Mouse (Mus musculus) cerebellum, adult 18-20 months (tissue): ENCODE data around the gene Il25.
"Not testable (repeated sequence)": the region's sequence is repeated elsewhere in the genome, so short reads cannot be mapped to it uniquely, and the experiment has no call there.

Experiments
- DNase-seq, 2 experiments: peaks; one replicate each; pipeline ENCODE4 v3.0.0; 2021

Gene Il25

DNA sequence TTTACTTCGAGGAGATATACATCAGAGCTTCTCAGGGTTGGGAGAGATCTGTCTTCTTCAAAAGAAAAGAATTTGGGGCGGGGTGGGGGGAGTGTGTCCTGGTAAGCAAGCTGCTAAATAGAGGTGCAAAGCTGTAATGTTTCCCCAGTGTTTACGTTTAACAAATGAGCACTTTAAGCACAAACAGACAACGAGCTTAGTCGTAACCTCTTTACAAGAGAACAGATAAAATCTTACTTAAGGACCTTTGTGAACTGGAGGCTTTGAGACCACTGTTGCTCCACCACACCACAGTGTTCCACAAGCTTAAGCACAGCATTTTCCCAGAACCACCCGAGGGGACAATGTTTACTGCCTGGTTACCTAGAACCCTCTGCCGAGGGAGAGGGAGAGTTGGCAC, 5.2 kb upstream of the Il25 start:
- no peak for DNase-seq

DNA sequence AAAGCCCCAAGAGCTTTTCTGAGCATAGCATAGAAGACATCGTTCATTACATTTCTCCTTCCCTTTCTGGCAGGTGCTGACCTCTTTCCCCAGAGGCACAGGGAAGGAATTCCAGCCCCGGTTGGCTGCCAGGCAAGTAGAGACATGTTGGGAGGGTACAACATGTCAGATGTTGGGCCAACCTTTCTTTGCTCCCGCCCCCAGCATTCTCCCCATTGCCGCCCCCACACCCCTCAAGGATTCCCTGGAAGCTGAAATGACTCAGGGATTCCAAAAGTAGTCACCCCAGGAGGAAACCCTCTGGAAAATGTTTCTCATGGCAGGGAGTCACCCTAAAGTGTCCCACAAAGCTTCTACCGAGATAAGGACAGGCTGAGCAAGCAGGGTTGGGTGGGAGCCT, 2.7 kb upstream of the Il25 start:
- no peak for DNase-seq

GRCm38 (mm10) chr14:54930431-54930830, 2.1 kb upstream of the Il25 start:
- DNase-seq: no peak

DNA sequence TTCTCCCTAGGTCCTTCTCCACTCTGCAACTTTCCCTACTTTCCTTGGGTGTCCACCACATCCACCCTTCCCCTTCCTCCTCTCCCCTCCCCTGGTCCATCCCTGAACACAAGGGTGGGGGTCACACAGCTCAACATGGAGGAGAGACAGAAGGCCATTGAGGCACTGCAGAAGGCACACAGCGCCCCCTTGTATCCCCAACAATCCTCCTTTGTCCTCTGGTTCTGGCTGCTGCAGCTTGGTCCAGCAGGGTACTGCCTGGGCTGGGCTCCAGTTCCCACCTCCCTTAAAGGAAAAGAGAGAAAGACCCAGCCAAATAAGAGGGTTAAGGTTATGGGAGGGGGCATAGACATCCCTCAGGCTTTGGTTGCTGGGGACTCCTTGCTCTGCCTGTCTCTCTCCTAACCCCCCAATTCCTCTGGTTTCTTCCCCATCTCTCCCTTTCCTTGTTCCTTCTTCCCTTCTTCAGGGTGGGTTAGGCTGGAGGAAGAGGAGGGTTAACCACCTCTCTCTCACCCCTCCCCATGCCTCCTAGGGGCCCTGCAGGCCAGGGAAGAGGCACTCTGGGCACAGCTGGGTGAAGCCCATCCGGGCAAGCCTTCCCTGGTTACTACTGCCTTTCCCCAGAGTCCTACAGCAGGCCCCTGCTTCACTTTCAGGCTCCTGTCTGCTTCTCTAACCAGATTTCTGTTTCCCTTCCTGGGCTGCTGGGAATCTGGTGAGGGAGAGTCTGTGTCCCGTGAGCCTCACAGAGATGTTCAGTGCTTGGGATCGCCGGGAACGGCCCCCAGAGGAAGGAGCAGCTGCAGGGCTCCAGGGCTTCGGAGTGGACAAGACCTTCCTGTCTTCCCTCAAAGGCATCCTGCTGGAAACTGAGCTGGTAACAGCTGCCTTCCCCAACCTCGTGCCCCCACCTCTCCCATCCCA, 3.7 kb downstream of the Il25 start, which contains the start of gene Cmtm5:
Gene Cmtm5 (plus strand): TSS at position 358 of the 927 bp plus-strand sequence.
- peak; percentile 30 to 51 for DNase-seq

DNA sequence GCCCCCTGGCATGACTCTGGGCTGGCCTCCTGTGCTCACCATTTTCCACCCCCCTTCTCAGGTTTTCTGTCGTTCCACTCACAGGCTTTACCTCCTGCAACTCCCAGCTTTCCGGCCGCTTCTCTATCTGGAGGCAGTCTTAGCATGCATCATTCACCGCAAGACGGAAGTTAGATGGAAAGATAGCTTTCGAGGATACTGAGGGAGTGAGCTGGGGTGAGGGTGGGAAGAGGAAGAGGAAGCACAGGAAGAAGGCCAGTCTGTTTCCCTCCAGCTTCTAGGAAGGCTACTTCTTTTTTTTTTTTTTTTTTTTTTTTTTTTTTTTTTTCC, 4.3 kb downstream of the Il25 start:
- DNase-seq: no peak

DNA sequence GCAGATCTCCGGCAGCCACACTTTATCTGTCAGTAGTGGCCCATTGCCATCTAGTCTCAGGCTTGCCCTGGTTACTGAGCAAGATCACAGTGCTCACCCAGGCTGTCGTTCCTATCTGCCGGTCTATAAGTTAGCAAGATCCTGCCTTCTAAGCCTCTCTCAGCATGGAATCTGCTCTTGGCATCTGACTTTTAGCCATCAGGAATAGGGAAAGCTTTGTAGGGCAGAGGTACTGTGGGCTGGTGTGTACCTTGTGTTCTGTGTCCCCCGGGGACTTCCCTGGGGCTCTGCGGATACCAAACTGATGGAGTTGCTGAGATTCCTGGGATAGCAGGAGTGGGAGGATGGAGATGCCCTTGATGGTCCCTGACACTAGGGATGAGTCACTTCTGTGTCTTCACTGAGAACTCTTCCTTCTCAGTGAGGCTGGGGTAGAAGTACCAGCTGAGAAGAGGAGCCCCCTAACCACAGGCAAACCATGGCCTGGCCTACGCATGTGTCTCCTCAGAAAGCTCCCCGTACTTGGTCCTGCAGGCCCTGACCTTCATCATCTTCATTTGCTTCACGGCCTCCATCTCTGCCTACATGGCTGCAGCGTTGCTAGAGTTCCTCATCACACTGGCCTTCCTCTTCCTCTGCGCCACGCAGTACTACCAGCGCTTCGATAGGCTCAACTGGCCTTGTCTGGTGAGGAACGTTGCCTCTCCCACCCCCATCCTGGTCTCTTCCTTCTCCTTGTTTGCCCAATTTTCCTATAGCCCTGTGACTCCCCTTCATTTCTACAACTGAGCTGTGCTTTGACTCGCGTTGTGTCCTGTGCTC, 5.1 kb downstream of the Il25 start:
- no peak for DNase-seq

GRCm38 (mm10) chr14:54938431-54939219, 6.1 kb downstream of the Il25 start:
- DNase-seq: no peak

GRCm38 (mm10) chr14:54939434-54940175, 7.1 kb downstream of the Il25 start:
- peak; percentile 61 to 63 for DNase-seq

DNA sequence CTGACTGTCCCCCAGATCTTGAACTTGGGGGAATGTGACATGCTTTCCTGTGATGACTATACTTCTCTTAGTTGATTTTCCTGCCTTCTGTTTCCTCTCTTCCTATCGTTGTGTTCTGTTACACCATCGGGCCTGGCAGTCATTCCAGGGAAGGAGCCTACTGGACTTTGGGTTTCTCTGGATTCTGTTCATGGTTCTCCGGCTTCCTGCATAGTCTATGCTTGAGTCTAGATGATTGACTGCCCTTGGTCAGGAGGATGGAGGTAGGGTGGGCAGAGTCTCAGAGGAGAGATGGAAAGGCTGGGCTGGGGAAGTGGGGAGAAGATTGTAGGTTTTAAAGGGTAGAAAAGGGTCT, 7.7 kb downstream of the Il25 start:
- no peak for DNase-seq

DNA sequence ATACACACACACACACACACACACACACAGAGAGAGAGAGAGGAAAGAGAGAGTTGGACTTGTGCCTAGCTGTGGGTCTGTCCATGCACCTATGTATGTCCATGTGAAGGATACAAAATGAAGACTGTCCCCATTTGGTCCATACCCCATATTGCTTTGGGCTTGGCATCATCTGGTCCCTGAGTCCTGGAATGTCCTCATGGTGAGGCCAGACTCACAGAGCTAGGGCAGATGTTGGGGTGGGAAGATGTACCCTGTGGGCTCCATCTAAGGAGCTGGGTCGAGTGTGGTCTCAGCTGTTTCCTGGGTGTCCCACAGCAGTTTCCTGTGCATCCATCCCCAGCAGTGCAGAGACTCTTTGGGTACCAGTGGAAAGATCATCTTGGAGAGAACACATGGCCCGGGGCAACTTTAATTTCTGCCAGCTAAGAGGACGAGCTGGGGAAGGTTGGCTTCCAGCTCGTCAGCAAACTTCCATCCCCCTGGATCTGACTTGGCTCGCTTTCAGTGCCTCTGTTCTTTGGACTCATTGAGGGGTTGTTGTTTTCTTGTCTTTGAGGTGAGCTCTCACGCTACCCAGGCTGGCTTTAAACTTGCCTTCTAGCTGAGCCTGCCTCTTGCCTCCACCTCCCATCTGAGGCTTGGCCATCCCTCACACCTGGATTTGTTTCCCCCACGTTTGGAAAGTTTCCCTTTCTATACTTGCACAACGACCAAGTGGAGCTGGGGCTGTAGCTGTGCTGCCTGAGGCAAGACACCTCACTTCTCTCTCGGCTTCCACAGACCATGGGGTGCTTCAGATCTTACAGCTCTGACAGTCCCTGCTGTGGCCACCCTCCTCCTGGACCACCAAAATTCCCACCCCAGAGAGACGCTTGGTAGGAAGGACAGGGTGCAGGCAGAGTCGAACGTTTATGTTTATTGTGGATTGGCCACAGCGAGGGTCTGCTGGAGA, 8.8 kb downstream of the Il25 start:
- no peak for DNase-seq

DNA sequence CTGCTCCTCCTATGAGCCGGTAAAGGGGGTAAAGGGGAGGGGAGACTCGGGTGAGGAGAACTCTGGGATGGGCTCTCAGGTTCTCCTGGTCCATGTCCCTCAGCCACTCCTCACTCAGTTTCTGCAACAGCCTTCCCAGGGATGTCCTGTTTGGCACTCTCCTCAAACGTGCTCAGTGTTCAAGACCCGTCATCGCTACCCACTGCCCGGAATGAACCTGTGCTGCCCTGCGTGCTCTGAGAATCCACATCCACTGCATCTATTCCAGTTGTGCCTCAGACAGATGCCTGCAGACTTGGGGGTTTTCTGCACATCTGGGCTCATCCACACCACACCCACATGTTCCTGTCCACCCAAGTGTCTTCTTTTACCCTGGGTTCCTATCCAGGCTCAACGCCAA, 10.0 kb downstream of the Il25 start:
- no peak for DNase-seq

GRCm38 (mm10) chr14:54943971-54944370, 11.5 kb downstream of the Il25 start:
- no peak for DNase-seq

DNA sequence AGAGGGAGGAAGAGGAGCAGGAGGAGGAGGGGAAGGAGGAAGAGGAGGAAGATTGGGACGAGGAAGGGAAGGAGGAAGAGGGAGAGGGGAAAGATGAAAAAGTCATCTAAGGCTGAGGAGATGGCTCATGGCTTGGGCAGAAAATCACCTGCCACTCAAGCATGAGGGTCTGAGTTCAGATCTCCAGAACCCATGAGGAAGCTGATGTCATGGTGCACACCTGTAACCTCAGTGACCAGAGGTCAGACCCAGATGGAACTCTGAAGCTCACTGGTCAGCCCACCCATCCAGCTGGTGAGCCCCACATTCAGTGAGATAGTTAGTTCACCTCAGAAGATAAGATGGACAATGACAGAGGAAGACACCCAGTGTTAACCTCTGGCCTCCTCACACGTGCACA, 12.4 kb downstream of the Il25 start:
- DNase-seq: no peak

- DNase-seq: no peak
Measured at GRCm38 (mm10) chr14:54945975-54946704, 13.6 kb downstream of the Il25 start.

DNA sequence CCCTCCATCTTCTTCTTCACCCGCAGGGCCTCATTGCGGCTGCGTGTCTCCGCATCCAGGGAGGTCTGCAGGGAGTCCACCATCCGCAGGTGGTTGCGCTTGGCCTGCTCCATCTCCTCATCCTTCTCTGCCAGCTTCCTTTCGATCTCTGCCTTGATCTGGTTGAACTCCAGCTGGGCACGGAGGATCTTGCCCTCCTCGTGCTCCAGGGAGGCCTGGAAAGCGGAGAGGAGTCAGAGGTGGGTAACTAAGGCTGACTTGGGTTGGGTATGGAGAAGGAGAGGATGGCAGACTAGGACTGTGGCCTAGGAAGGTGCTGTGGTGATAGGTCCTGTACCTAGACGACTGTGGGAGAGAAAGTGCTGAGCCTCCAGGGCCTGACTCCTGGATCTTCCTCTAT, 14.5 kb downstream of the Il25 start:
- DNase-seq: not testable (repeated sequence)

DNA sequence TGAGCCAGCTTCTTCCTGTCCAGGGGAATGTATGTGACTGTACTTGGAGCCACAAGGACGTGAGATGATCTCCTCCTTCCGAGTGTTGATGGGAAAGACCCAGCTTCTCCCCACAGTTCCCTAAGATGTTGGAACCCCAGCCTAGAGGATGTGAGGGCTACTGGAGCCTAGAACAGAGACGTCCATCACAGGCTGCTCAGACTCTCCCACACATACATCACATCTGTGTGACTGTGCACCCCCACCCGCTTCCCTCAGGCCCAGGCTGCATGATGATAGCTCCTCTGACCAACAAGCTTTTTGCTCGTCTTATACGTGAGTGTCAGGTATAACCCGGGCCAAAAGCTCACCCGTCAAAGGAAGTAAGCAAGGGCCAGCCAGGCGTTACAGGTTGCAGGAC, 16.3 kb downstream of the Il25 start:
- no peak for DNase-seq

DNA sequence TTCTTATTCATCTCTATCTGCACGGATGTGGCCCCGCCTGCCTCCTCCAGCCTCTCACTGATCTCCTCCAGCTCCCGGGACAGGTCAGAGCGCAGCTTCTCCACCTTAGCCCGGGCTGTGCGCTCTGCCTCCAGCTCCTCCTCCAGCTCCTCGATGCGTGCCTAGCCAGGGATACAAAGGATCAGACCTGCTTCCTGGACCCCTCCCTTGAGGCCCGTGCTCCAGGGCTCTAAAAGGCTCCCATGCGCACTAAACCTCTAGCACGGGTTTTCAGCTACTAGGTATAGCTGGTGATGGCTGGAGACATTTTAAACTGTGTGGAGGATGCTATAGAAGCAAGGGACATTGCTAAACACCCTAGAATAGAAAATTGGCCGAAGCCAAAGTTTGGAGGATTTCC, 18.0 kb downstream of the Il25 start:
- no peak for DNase-seq

GRCm38 (mm10) chr14:54951587-54951986, 19.1 kb downstream of the Il25 start:
- no peak for DNase-seq

GRCm38 (mm10) chr14:54953664-54954206, 21.2 kb downstream of the Il25 start:
- DNase-seq: no peak

GRCm38 (mm10) chr14:54954474-54954873, 22.0 kb downstream of the Il25 start:
- DNase-seq: no peak
